Mouse (Mus musculus): ENCODE results near the gene Cfap61.

The Cfap61 gene

GRCm38 (mm10) chr2:146223176-146223905 is 288.8 kb downstream of the Cfap61 start:
- DNase-seq: no peak

DNA sequence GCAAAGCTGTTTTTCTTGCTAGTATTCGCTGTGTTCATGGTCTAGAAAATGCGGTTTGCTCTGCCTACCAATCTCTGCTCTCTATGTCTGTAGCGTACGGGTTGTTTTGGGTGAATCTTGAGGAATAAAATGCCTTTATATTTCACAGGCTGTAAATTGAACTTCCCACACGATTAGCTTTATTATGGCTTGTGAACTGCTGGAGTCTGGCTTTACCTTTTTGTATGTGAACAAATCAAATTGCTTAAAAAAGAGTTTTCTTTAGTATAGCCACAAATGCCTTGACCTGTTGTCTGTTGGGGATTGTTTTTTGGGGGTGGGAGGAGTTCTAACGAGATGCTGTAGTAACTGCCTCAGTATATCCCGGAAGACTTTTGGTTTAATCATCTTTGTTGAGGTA is 289.6 kb downstream of the Cfap61 start:
- DNase-seq: no peak

DNA sequence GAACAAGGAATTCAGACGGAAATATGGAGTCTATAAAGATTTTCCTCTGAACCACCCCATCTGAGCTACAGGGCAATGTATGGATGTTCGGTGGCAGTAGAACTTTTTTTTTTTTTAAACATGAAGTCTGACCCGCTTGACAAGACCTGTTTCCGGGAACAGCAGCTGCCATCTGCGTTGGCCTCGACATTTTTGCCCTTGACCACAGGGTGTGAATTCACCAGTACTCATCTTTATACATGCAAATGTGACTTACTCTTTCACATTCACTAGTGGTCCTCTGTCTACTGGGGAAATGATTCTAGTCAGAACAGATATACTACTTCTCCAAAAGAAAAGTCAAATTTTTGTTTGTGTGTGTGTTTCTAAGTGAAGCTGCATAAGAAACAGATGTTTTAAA is 291.2 kb downstream of the Cfap61 start:
- DNase-seq: no peak

- no peak for DNase-seq
Measured at GRCm38 (mm10) chr2:146226484-146226883, 291.9 kb downstream of the Cfap61 start.

DNA sequence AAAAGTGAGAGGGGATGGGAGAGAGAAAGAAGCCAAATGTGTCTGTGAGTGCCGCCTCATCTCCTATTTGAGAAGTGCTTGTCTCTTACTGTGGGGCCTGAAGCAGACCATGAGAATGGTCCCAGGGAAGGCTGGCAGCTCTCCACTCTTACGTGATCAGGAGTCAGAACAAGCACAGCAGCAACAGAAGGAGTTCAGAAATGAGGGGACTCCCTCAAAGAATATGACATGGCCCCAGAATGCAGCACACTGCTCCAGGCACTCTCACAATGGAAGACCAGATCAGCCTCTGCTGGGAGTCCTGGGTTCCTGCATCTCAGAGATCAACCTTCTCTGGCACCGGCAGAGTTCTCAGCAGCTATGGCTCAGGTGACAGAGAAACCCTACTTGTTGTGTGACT is 293.1 kb downstream of the Cfap61 start:
- no peak for DNase-seq

DNA sequence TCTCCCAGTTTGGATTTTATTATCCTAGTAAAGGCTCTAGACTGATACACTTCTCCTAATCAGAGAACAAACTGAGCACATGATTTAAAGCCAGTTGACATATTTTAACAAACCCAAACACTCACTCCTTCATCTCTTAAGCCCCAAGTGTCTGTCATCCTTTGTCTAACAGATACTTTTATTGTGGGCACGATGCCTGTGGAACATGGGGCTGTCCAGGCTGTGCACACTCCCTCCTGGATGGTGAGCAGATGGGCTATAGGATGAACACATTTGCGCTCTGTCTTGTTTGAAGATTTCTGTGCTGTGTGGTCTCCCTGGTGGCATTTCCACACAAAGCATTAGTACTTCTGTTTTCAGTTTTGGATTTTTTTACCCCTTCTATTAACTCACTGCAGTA is 293.9 kb downstream of the Cfap61 start:
- no peak for DNase-seq

DNA sequence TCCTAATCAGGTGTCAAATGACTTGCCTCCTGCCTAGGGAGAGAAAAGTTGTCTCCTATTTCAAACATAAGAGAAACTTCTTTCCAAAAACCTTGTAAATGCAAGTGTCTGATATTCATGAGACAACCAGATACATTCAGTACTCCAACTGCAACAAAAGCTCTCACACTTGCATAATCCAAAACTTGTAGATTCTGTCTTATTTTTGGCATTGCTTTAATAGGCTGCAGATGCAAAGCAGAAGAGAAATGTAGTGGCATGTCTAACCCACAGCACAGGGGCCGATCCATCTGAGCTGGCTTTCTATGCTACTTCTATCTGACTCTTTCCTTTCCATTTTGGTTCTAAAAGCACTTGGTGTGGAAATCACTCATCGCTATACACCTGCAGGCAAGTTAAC is 296.9 kb downstream of the Cfap61 start:
- no peak for DNase-seq

GRCm38 (mm10) chr2:146239196-146239747 is 304.7 kb downstream of the Cfap61 start:
- no peak for DNase-seq

- DNase-seq: no peak
Measured at GRCm38 (mm10) chr2:146244049-146244448, 309.5 kb downstream of the Cfap61 start.

DNA sequence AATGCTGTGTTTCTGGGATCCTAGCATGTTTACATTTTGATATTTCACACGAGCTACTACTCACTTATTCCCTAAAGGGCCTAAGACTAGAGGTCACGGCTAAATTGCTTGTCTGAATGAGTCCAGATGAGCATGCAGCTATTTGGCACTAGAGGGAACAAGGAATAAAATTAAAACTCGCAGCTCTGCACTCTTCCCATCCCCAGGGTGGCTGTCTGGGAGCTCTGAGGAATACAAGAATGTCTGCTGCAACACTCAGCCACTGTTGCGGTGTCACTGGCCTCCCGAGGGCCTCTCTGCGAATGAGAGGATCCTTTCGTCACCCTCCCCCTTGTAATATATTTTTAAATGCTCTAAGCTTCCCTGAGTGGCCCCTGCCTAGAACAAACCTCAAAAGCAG is 310.8 kb downstream of the Cfap61 start:
- DNase-seq: no peak

GRCm38 (mm10) chr2:146246409-146247075 is 312.0 kb downstream of the Cfap61 start:
- no peak for DNase-seq

- DNase-seq: no peak
Measured at GRCm38 (mm10) chr2:146247576-146247975, 313.0 kb downstream of the Cfap61 start.

GRCm38 (mm10) chr2:146249033-146249432 is 314.4 kb downstream of the Cfap61 start:
- DNase-seq: no peak

DNA sequence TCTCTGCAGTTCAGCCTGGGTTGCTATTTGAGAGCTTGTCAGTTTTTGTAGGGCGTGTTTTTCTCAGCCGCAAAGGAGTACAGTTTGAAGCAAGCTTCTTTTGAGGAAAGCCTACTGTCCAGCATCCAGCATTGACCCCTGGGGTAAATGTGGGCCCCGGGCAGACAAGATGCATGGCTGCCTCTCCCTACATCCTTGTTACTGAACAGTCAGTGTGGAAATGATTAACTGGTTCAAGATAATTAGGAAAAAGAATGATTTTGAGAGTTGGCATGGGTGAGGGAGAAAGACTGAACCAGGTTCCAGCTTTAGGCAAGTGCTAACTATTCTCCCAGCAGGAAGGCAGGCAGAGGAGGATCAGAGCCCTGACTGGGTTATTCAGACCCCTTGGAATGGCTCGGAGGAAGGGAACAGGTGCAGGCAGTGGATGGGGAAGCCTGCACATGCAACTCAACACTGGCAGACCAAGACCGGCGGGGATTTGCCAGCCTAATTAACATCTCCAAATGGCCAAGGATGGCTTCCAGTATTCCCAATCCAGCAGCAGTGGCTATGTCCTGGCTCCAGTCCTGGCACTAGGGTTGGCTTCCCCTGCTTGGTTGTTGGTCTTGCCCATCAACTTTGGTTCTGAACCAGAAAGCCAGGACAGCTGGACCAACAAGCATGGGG is 315.8 kb downstream of the Cfap61 start:
- no peak for DNase-seq

DNA sequence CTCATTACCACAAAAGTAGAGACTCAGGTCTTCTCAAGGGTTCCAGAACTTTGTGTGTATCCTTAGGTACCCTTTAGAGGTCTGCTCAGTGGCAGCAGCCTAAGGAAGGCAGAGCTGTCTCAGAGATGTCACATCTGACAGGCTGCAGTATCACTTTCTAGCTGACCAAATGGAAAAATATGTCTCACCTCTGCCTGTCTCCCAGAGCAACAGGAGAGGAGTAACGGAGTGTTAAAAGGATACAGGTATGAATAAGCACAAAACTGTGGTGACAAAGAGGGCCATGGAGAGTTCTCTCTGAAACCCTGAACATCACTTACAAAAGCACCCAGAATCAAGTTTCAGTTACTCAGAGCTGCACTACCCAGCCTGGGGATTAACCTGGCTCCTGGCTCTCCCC is 319.8 kb downstream of the Cfap61 start:
- no peak for DNase-seq

GRCm38 (mm10) chr2:146255636-146256035 is 321.1 kb downstream of the Cfap61 start:
- no peak for DNase-seq

GRCm38 (mm10) chr2:146256321-146256875 is 321.8 kb downstream of the Cfap61 start:
- DNase-seq: no peak

DNA sequence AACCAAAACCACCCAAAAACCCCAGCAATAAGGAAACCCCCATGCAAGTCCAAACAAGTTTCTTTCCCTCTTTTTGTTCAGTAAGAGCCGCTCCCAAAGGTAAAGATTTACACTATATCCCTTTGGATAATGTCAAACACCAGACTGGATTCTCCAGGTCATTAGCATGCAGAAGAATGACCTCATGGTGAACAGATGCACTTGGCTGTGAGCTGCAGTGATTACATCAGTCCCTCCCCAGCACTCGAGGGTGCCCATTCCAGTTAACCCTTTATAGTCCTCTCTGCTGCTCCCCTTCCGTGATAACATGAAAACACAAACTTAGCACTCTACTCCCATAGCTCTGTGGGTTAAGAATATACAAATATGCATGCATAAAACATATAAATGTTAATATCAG is 322.5 kb downstream of the Cfap61 start:
- no peak for DNase-seq

DNA sequence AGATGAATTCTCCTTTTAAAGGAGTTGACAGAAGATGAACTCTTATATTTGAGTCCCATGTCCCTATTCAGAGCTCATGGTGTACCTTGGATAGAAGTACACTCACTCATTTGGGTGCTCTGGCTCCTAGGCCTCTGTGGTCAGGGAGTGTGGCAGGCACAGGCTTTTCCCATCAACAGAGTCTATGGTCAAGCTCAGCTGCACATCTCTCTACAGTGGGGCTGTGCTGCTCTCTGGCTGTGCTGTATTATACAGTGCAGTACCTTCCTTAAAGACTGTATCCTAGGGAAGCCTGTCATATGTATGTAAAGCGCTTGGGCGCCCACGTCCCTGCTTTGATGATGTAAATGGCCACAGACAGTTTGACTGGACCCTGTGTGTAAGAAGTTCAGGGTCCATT is 323.0 kb downstream of the Cfap61 start:
- DNase-seq: no peak

- DNase-seq: no peak
Measured at GRCm38 (mm10) chr2:146258736-146259469, 324.3 kb downstream of the Cfap61 start.

DNA sequence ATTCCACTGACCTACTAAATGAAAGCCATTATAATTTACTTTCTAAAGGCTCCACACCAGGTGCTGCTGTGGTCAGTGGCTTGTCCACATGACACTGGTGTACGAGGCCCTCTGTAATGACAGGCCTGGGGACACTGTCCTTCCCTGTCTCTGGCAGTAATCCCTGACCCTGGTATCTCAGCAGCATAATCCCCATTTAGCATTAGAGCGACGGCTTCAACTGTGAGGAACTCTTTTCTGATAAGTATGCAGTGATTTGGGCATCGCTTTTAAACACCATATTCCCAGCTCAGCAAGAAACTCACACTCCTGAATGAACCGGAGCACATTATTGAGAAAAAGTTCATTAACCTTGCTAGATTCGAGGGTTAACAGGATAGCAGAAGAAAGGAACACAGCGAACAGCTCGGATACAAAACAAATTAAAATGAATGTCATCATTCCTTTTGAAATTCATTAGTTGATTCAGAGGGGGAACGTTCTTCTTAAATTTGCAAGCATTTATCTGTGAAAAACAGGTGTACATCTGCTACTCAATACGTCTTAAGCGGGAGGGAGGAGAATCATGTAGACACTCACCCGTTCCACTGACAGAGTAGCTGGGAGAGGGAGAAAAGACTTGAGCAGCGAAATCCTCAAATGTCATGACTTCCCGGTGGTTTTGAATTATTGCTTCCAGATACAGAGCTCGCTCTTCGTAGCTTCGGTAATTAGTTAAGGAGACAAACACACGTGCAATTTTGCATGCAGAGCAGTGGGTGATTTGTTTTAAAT is 325.4 kb downstream of the Cfap61 start:
- no peak for DNase-seq

GRCm38 (mm10) chr2:146261146-146261545 is 326.6 kb downstream of the Cfap61 start:
- no peak for DNase-seq

All from spleen, adult 18-20 months (tissue).